Mouse (Mus musculus): ENCODE measurements at regions not wholly inside any gene's neighbourhood (a gene's known extent, or its start where the extent isn't known, plus 50 kb on each side); places are given as distances from the start of the nearest gene placed in this dataset.

- H3K9me3 ChIP-seq (ENCODE audit: control insufficient read depth): no peaks in the 10 kb centered on the region
- no peaks in the 10 kb centered on the region for H3K36me3 ChIP-seq (ENCODE audit: control insufficient read depth, insufficient read depth)
- H3K27me3 ChIP-seq (replicated peaks; ENCODE audit: control insufficient read depth, insufficient read depth, low read length): no peaks in the 10 kb centered on the region
- H3K4me1 ChIP-seq (replicated peaks; ENCODE audit: control insufficient read depth, insufficient read depth, low read length): no peaks in the 10 kb centered on the region
- H3K9ac ChIP-seq (ENCODE audit: low read depth, low read length): no peak overlapping the region
- no peak overlapping the region for H3K4me3 ChIP-seq (ENCODE audit: low read depth, low read length)
- WGBS: 79% methylated on average over 5 of the region's 5 CpGs
- H3K4me2 ChIP-seq (replicated peaks; ENCODE audit: low read depth): no peak overlapping the region
- ATAC-seq: no peak
- no peak for TF ChIP-seq CTCF (IDR thresholded peaks at IDR 0.05; ENCODE audit: low read depth)
- H3K27ac ChIP-seq (ENCODE audit: low read depth, low read length): no peak overlapping the region
Measured at GRCm38 (mm10) chr11:15218671-15219070, 619.6 kb downstream of the Pom121l12 start.

GRCm38 (mm10) chr11:15221856-15222255, 622.8 kb downstream of the Pom121l12 start:
- no peak for TF ChIP-seq CTCF (IDR thresholded peaks at IDR 0.05; ENCODE audit: low read depth)
- no peak for ATAC-seq

GRCm38 (mm10) chr11:15250022-15250421, 650.9 kb downstream of the Pom121l12 start:
- WGBS: 42% methylated on average over 2 of the region's 2 CpGs
- no peak for TF ChIP-seq CTCF (IDR thresholded peaks at IDR 0.05; ENCODE audit: low read depth)
- no peaks in the 10 kb centered on the region for H3K27me3 ChIP-seq (replicated peaks; ENCODE audit: control insufficient read depth, insufficient read depth, low read length)
- no peak for ATAC-seq
- H3K4me2 ChIP-seq (replicated peaks; ENCODE audit: low read depth): no peak overlapping the region
- no peak overlapping the region for H3K4me3 ChIP-seq (ENCODE audit: low read depth, low read length)
- no peak overlapping the region for H3K27ac ChIP-seq (ENCODE audit: low read depth, low read length)
- H3K9me3 ChIP-seq (ENCODE audit: control insufficient read depth): no peaks in the 10 kb centered on the region
- H3K9ac ChIP-seq (ENCODE audit: low read depth, low read length): no peak overlapping the region
- H3K36me3 ChIP-seq (ENCODE audit: control insufficient read depth, insufficient read depth): no peaks in the 10 kb centered on the region
- no peaks in the 10 kb centered on the region for H3K4me1 ChIP-seq (replicated peaks; ENCODE audit: control insufficient read depth, insufficient read depth, low read length)

More at GRCm38 (mm10) chr11:15221856-15222255, 622.8 kb downstream of the Pom121l12 start:
- Histone ChIP-seq H3K27me3 (replicated peaks; ENCODE audit: control insufficient read depth, insufficient read depth, low read length) (no peaks in the 10 kb centered on the region), H3K4me2 (replicated peaks; ENCODE audit: low read depth) (no peak overlapping the region), H3K9ac (ENCODE audit: low read depth, low read length) (no peak overlapping the region), H3K27ac (ENCODE audit: low read depth, low read length) (no peak overlapping the region), H3K4me1 (replicated peaks; ENCODE audit: control insufficient read depth, insufficient read depth, low read length) (no peaks in the 10 kb centered on the region), H3K9me3 (ENCODE audit: control insufficient read depth) (no peaks in the 10 kb centered on the region), H3K4me3 (ENCODE audit: low read depth, low read length) (no peak overlapping the region), H3K36me3 (ENCODE audit: control insufficient read depth, insufficient read depth) (no peaks in the 10 kb centered on the region)
- WGBS: 71% methylated on average over 1 of the region's 1 CpGs

GRCm38 (mm10) chr11:15274043-15274773, 675.1 kb downstream of the Pom121l12 start:
- no peak overlapping the region for H3K9ac ChIP-seq (ENCODE audit: low read depth, low read length)
- TF ChIP-seq CTCF (IDR thresholded peaks at IDR 0.05; ENCODE audit: low read depth): no peak
- H3K4me1 ChIP-seq (replicated peaks; ENCODE audit: control insufficient read depth, insufficient read depth, low read length): no peaks in the 10 kb centered on the region
- H3K9me3 ChIP-seq (ENCODE audit: control insufficient read depth): no peaks in the 10 kb centered on the region
- peak; percentile 98 for ATAC-seq
- H3K4me2 ChIP-seq (replicated peaks; ENCODE audit: low read depth): no peak overlapping the region
- H3K27ac ChIP-seq (ENCODE audit: low read depth, low read length): no peak overlapping the region
- H3K27me3 ChIP-seq (replicated peaks; ENCODE audit: control insufficient read depth, insufficient read depth, low read length): no peaks in the 10 kb centered on the region
- WGBS: 45% methylated on average over 3 of the region's 3 CpGs
- H3K36me3 ChIP-seq (ENCODE audit: control insufficient read depth, insufficient read depth): no peaks in the 10 kb centered on the region
- no peak overlapping the region for H3K4me3 ChIP-seq (ENCODE audit: low read depth, low read length)

GRCm38 (mm10) chr11:15308457-15308856, 709.4 kb downstream of the Pom121l12 start:
- Histone ChIP-seq H3K4me1 (replicated peaks; ENCODE audit: control insufficient read depth, insufficient read depth, low read length) (no peaks in the 10 kb centered on the region), H3K4me3 (ENCODE audit: low read depth, low read length) (no peak overlapping the region), H3K36me3 (ENCODE audit: control insufficient read depth, insufficient read depth) (no peaks in the 10 kb centered on the region), H3K4me2 (replicated peaks; ENCODE audit: low read depth) (no peak overlapping the region), H3K27me3 (replicated peaks; ENCODE audit: control insufficient read depth, insufficient read depth, low read length) (no peaks in the 10 kb centered on the region), H3K27ac (ENCODE audit: low read depth, low read length) (no peak overlapping the region), H3K9me3 (ENCODE audit: control insufficient read depth) (no peaks in the 10 kb centered on the region), H3K9ac (ENCODE audit: low read depth, low read length) (no peak overlapping the region)
- WGBS: 89% methylated on average over 2 of the region's 2 CpGs
- no peak for ATAC-seq
- TF ChIP-seq CTCF (IDR thresholded peaks at IDR 0.05; ENCODE audit: low read depth): no peak

Data from intestine, postnatal 0 days (tissue).